Mouse (Mus musculus) CH12.LX (cell line): ENCODE measurements around the gene Tomm40l. TPM values are rescaled to one million over a fixed set of nuclear protein-coding genes. Genes with fewer than 3 reads are reported as not detected.

Experiments used
- DNase-seq: peaks from one replicate; pipeline ENCODE4 v3.0.0-alpha.2; 2013; ENCODE audit errors: extremely low read depth
- H3K27ac ChIP-seq: 2 replicates; pipeline ENCODE4 v1.5.1; 2012; ENCODE audit warnings: low read depth, mild to moderate bottlenecking, control low read depth, moderate library complexity; ENCODE audit not compliant: insufficient read depth
- H3K27me3 ChIP-seq: replicated peaks from 2 replicates; pipeline ENCODE3; 2012; ENCODE audit warnings: inconsistent platforms
- H3K36me3 ChIP-seq, 2 experiments: replicated peaks in 1 of 2; 2 replicates each; pipeline versions ENCODE3 to v1.6.1; 2012; ENCODE audit warnings: inconsistent platforms in 1 of 2, low read length in 1 of 2, mild to moderate bottlenecking in 1 of 2, mixed read lengths in 1 of 2, moderate library complexity in 1 of 2; ENCODE audit not compliant: control insufficient read depth in 1 of 2, insufficient read depth in 1 of 2
- H3K4me1 ChIP-seq, 2 experiments: 2 replicates each; pipeline ENCODE4 v1.6.1; 2012; ENCODE audit warnings: inconsistent platforms in 1 of 2, moderate library complexity in 1 of 2; ENCODE audit not compliant: insufficient read depth in 2 of 2, control insufficient read depth in 1 of 2
- H3K4me2 ChIP-seq: 2 replicates; pipeline ENCODE4 v1.6.1; 2012; ENCODE audit warnings: low read depth, mild to moderate bottlenecking, control low read depth; ENCODE audit not compliant: poor library complexity, insufficient read depth, severe bottlenecking
- H3K4me3 ChIP-seq, 3 experiments: fragments of 150-350 bp in 1 of 3; sonication (generic) in 1 of 3; replicated peaks in 1 of 3; 2 replicates each; pipeline versions ENCODE3 to v1.5.1; 2011 to 2012; ENCODE audit warnings: low read depth in 2 of 3, low read length in 2 of 3, mild to moderate bottlenecking in 2 of 3, moderate library complexity in 2 of 3, control low read depth in 1 of 3, improper control_type of control experiment in 1 of 3, inconsistent platforms in 1 of 3, mixed read lengths in 1 of 3; ENCODE audit not compliant: poor library complexity in 1 of 3
- H3K79me2 ChIP-seq: replicated peaks from 2 replicates; pipeline ENCODE4 v1.6.1; 2012; ENCODE audit warnings: mild to moderate bottlenecking, moderate library complexity; ENCODE audit not compliant: control insufficient read depth, poor library complexity, insufficient read depth, severe bottlenecking; ENCODE audit errors: extremely low read depth
- H3K9ac ChIP-seq: 2 replicates; pipeline ENCODE4 v1.6.1; 2012; ENCODE audit warnings: low read depth, mild to moderate bottlenecking, control low read depth, moderate library complexity; ENCODE audit not compliant: insufficient read depth
- H3K9me3 ChIP-seq: replicated peaks from 2 replicates; pipeline ENCODE3; 2012; ENCODE audit warnings: low read length, inconsistent platforms, mixed read lengths
- BHLHE40 ChIP-seq: IDR thresholded peaks from 2 replicates; pipeline ENCODE4 v1.6.1; 2011; ENCODE audit warnings: mild to moderate bottlenecking, low read depth, low read length, improper control_type of control experiment
- CHD2 ChIP-seq: IDR thresholded peaks from 2 replicates; pipeline ENCODE4 v1.6.1; 2011; ENCODE audit warnings: low read length, improper control_type of control experiment
- CTCF ChIP-seq, 2 experiments: IDR thresholded peaks in 1 of 2; conservative IDR thresholded peaks in 1 of 2; 2 replicates each; pipeline ENCODE4 v1.5.1; 2011 to 2012; ENCODE audit warnings: low read depth in 2 of 2, low read length in 2 of 2, improper control_type of control experiment in 1 of 2, inconsistent platforms in 1 of 2, mild to moderate bottlenecking in 1 of 2, moderate library complexity in 1 of 2
- ELF1 ChIP-seq: IDR thresholded peaks from 2 replicates; pipeline ENCODE4 v1.6.1; 2014; ENCODE audit warnings: low read depth, mild to moderate bottlenecking, inconsistent platforms, low read length, improper control_type of control experiment
- HCFC1 ChIP-seq: IDR thresholded peaks from 2 replicates; pipeline ENCODE4 v1.6.1; 2012; ENCODE audit warnings: low read depth, mild to moderate bottlenecking, inconsistent platforms, low read length, improper control_type of control experiment
- IRF4 ChIP-seq: IDR thresholded peaks from 2 replicates; pipeline ENCODE4 v1.6.1; 2014; ENCODE audit warnings: low read depth, mild to moderate bottlenecking, inconsistent platforms, low read length, improper control_type of control experiment
- JUND ChIP-seq: conservative IDR thresholded peaks from 2 replicates; pipeline ENCODE4 v1.6.1; 2011; ENCODE audit warnings: low read depth, low read length, improper control_type of control experiment
- MAFK ChIP-seq: IDR thresholded peaks from 2 replicates; pipeline ENCODE4 v1.6.1; 2011; ENCODE audit warnings: low read length, improper control_type of control experiment; ENCODE audit not compliant: insufficient replicate concordance
- MYC ChIP-seq: IDR thresholded peaks from 2 replicates; pipeline ENCODE4 v1.6.1; 2011; ENCODE audit warnings: low read depth, mild to moderate bottlenecking, improper control_type of control experiment, low read length
- NELFE ChIP-seq: IDR thresholded peaks from 2 replicates; pipeline ENCODE4 v1.6.1; 2011; ENCODE audit warnings: low read depth, low read length, improper control_type of control experiment
- NRF1 ChIP-seq: IDR thresholded peaks from 2 replicates; pipeline ENCODE4 v1.6.1; 2014; ENCODE audit warnings: low read depth, mild to moderate bottlenecking, inconsistent platforms, low read length, improper control_type of control experiment, moderate library complexity
- PAX5 ChIP-seq: IDR thresholded peaks from 2 replicates; pipeline ENCODE4 v1.6.1; 2012; ENCODE audit warnings: low read length, inconsistent platforms, mixed read lengths
- POLR2A ChIP-seq: IDR thresholded peaks from 2 replicates; pipeline ENCODE4 v1.6.1; 2011; ENCODE audit warnings: low read depth, mild to moderate bottlenecking, improper control_type of control experiment, low read length
- POLR2AphosphoS2 ChIP-seq: IDR thresholded peaks from 2 replicates; pipeline ENCODE4 v1.6.1; 2011; ENCODE audit warnings: low read depth, low read length, improper control_type of control experiment
- RAD21 ChIP-seq: IDR thresholded peaks from 2 replicates; pipeline ENCODE4 v1.6.1; 2011; ENCODE audit warnings: low read depth, mild to moderate bottlenecking, low read length, improper control_type of control experiment, moderate library complexity
- UBTF ChIP-seq: IDR thresholded peaks from 2 replicates; pipeline ENCODE4 v1.6.1; 2012; ENCODE audit warnings: low read depth, mild to moderate bottlenecking, inconsistent platforms, low read length, improper control_type of control experiment, moderate library complexity
- ZC3H11A ChIP-seq: IDR thresholded peaks from 2 replicates; pipeline ENCODE4 v1.6.1; 2012; ENCODE audit warnings: low read depth, mild to moderate bottlenecking, inconsistent platforms, low read length, improper control_type of control experiment
- dilution Hi-C: fragments of 300-500 bp; cut with MboI; formaldehyde crosslinking; loops from 2 replicates; pipeline ENCODE4 v1.14.3; 2020; ENCODE audit warnings: low sequenced_read_pairs; ENCODE audit not compliant: extremely low pct_unique_long_range_greater_than_20kb, extremely low pct_ligation_motif_present
- in situ Hi-C: fragments of 300-500 bp; cut with MboI; formaldehyde crosslinking; loops from 3 replicates; pipeline ENCODE4 v1.14.3; 2019; ENCODE audit warnings: low sequenced_read_pairs, low pct_ligation_motif_present, low pct_unique_long_range_greater_than_20kb, mixed read lengths
- polyA plus RNA-seq: library from polyadenylated mRNA; unstranded; fragments of >175 nt; gene quantifications from 2 replicates; pipeline ENCODE4 v1.2.1, GENCODE M21; 2012; ENCODE audit warnings: low read depth; ENCODE audit not compliant: insufficient read length
- total RNA-seq, 2 experiments: library from RNA; depleted of rRNA; stranded (reverse); fragments of 300-350 nt in 1 of 2; fragments of >200 nt in 1 of 2; gene quantifications; 2 replicates each; pipeline ENCODE4 v1.2.3; 2012 to 2014

Tomm40l gene
- total and polyA plus RNA-seq, 3 experiments: 24.7 to 37.1 (median 36.0) TPM

DNA sequence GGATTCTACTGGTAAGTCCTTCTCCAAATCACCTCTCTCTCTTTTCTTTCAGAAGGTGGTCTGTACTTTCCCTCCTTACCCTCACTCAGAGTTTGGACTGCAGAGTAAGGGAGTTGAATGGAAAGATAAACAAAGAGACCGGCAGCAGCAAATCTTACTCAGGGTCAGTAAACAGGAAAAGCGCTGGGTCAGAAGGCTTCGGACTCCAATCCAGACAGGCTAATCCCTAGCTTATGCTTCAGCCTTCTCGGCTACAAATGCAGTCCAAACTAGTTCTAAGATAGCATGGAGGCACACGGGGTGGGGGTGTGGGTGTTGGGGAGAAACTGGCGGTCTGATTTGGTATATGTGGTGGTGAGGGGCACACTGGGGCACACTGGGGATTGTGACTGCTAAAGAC, 15.1 kb upstream of the Tomm40l start:
- no peak for DNase-seq
- Histone ChIP-seq H3K36me3 (peaks cover 77 to 84% of the 10 kb centered on the region in 2 experiments), H3K9me3 (no peaks in the 10 kb centered on the region), H3K79me2 (no peaks in the 10 kb centered on the region), H3K27ac (no peak overlapping the region), H3K27me3 (no peaks in the 10 kb centered on the region), H3K4me1 (peaks cover 0 to 28% of the 10 kb centered on the region in 2 experiments; a peak in 2 of 4 replicates), H3K9ac (no peak overlapping the region), H3K4me2 (no peak overlapping the region), H3K4me3 (no peak overlapping the region)
- dilution Hi-C loops: no loop called here
- TF ChIP-seq CTCF (conservative IDR thresholded peaks at IDR 0.05 in 1 of 2, IDR thresholded peaks at IDR 0.05 in 1 of 2; ENCODE audit: low read depth in 2 of 2, low read length in 2 of 2): no peak
- in situ Hi-C loops: no loop called here

DNA sequence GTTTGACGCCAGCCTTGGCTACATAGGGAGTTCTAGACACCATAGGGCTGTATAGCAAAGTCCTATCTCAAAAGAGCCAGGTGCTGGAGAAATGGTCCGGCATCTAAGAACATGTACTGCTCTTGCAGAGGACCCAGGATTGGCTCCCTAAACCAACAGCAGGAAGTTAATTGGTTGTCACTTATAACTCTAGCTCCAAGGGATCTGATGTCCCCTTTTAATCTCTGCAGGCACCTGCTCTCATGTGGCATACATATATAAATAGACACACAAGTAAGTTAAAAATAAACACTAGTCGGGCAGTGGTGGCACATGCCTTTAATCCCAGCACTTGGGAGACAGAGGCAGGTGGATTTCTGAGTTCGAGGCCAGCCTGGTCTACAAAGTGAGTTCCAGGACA, 13.5 kb upstream of the Tomm40l start:
- DNase-seq: no peak
- no peak overlapping the region for H3K4me2 ChIP-seq
- no peak for TF ChIP-seq POLR2A
- no peak for TF ChIP-seq POLR2AphosphoS2
- no peak for TF ChIP-seq CHD2
- no peak for TF ChIP-seq MYC
- no peak for TF ChIP-seq MAFK
- TF ChIP-seq JUND: no peak
- no peak for TF ChIP-seq NRF1
- no peak for TF ChIP-seq ZC3H11A
- no peak for TF ChIP-seq PAX5
- no peak for TF ChIP-seq BHLHE40
- TF ChIP-seq ELF1: no peak
- TF ChIP-seq NELFE: no peak
- no peak for TF ChIP-seq RAD21
- no peak for TF ChIP-seq IRF4
- TF ChIP-seq HCFC1: no peak
- no peak for TF ChIP-seq UBTF
- TF ChIP-seq CTCF (conservative IDR thresholded peaks at IDR 0.05 in 1 of 2, IDR thresholded peaks at IDR 0.05 in 1 of 2; ENCODE audit: low read depth in 2 of 2, low read length in 2 of 2): no peak
- peaks cover 5 to 43% of the 10 kb centered on the region in 2 experiments for H3K4me1 ChIP-seq
- H3K9ac ChIP-seq: no peak overlapping the region
- no peak overlapping the region for H3K27ac ChIP-seq
- no peaks in the 10 kb centered on the region for H3K27me3 ChIP-seq
- H3K79me2 ChIP-seq: no peaks in the 10 kb centered on the region
- H3K9me3 ChIP-seq: no peaks in the 10 kb centered on the region
- H3K36me3 ChIP-seq: peaks cover 61 to 68% of the 10 kb centered on the region in 2 experiments
- dilution Hi-C loops (no loop called here), in situ Hi-C loops (no loop called here)
- no peak overlapping the region for H3K4me3 ChIP-seq
